Comparison of ENCODE assay signal across 8 mouse cellular contexts in genomic region chr5:122900558-122901171, GRCm38 (mm10). TPM values are rescaled to one million over a fixed set of nuclear protein-coding genes. Genes with fewer than 3 reads are reported as not detected.
A peak's percentile ranks its signal among the peaks of the same experiment; 100 is the strongest.
DNase-seq lines count a peak whose midpoint lies in the region; ATAC-seq and TF ChIP-seq lines count a peak whose summit lies in the region.

No protein-coding gene starts in this region.

- no peak for TF ChIP-seq CTCF in liver, postnatal 0 days (IDR thresholded peaks at IDR 0.05; ENCODE audit: low read depth)

- no peak for DNase-seq in heart, adult 9 months (ENCODE audit: low spot score in 2 of 2)
- peak; percentile 57 for DNase-seq in ES-CJ7 (ENCODE audit: low read depth, low spot score)
- DNase-seq in forebrain, embryonic 14.5 days (ENCODE audit: low spot score) = no peak
- no peak for DNase-seq in liver, postnatal 0 days
- no peak for DNase-seq in adrenal gland, postnatal 10 days
- no peak for DNase-seq in adrenal gland, adult 2 months
- no peak for DNase-seq in kidney, postnatal 10 days

- H3K9me3 ChIP-seq in heart, embryonic 15.5 days (replicated peaks) = no peaks in the 10 kb centered on the region
- H3K9me3 ChIP-seq in forebrain, embryonic 14.5 days (replicated peaks; ENCODE audit: control insufficient read depth, low read length) = no peaks in the 10 kb centered on the region
- H3K9me3 ChIP-seq in liver, postnatal 0 days (ENCODE audit: low read length) = no peaks in the 10 kb centered on the region

- TF ChIP-seq EP300 in liver, postnatal 0 days (IDR thresholded peaks at IDR 0.05; ENCODE audit: low read depth) = no peak

- peak overlapping the region; percentile 94 for H3K27ac ChIP-seq in heart, embryonic 15.5 days
- H3K27ac ChIP-seq in forebrain, embryonic 14.5 days (ENCODE audit: low read depth, low read length) = peak overlapping the region; percentile 95
- peak overlapping the region; percentile 68 for H3K27ac ChIP-seq in liver, postnatal 0 days (ENCODE audit: low read depth)

- H3K4me1 ChIP-seq in heart, embryonic 15.5 days (replicated peaks) = peaks cover 21% of the 10 kb centered on the region
- H3K4me1 ChIP-seq in forebrain, embryonic 14.5 days (ENCODE audit: control insufficient read depth, insufficient read depth, low read length) = peaks cover 21% of the 10 kb centered on the region
- peaks cover 24% of the 10 kb centered on the region for H3K4me1 ChIP-seq in liver, postnatal 0 days (ENCODE audit: insufficient read depth)

- 3% methylated on average over 33 of the region's 33 CpGs for WGBS in heart, embryonic 15.5 days
- 2% methylated on average over 32 of the region's 33 CpGs for WGBS in forebrain, embryonic 14.5 days
- WGBS in liver, postnatal 0 days (ENCODE audit: insufficient replicate concordance) = 5% methylated on average over 29 of the region's 33 CpGs

- H3K4me2 ChIP-seq in heart, embryonic 15.5 days = peak overlapping the region; percentile 72
- H3K4me2 ChIP-seq in forebrain, embryonic 14.5 days (ENCODE audit: low read length) = peak overlapping the region; percentile 77
- peak overlapping the region; percentile 97 for H3K4me2 ChIP-seq in liver, postnatal 0 days (ENCODE audit: low read depth, low read length)

- ATAC-seq in heart, embryonic 15.5 days (replicated peaks; ENCODE audit: insufficient number of reproducible peaks, insufficient read depth, low FRiP score, low read depth) = no peak
- no peak; the same call in 1 of the 2 replicates for ATAC-seq in forebrain, embryonic 14.5 days
- ATAC-seq in liver, postnatal 0 days = peak; percentile 4; the same call in 1 of the 2 replicates

- peak overlapping the region; percentile 82 for H3K4me3 ChIP-seq in heart, embryonic 15.5 days
- H3K4me3 ChIP-seq in forebrain, embryonic 14.5 days (ENCODE audit: low read depth, low read length) = peak overlapping the region; percentile 88
- H3K4me3 ChIP-seq in liver, postnatal 0 days (ENCODE audit: low read depth, low read length) = peak overlapping the region; percentile 82

- no peaks in the 10 kb centered on the region for H3K27me3 ChIP-seq in heart, embryonic 15.5 days
- no peaks in the 10 kb centered on the region for H3K27me3 ChIP-seq in forebrain, embryonic 14.5 days (replicated peaks; ENCODE audit: control insufficient read depth, insufficient read depth, low read length)
- H3K27me3 ChIP-seq in liver, postnatal 0 days (ENCODE audit: insufficient read depth, low read length) = no peaks in the 10 kb centered on the region

- H3K36me3 ChIP-seq in heart, embryonic 15.5 days = no peaks in the 10 kb centered on the region
- H3K36me3 ChIP-seq in forebrain, embryonic 14.5 days (ENCODE audit: control insufficient read depth, insufficient read depth, low read length) = no peaks in the 10 kb centered on the region
- no peaks in the 10 kb centered on the region for H3K36me3 ChIP-seq in liver, postnatal 0 days (replicated peaks; ENCODE audit: insufficient read depth, low read length)

- H3K9ac ChIP-seq in heart, embryonic 15.5 days = peak overlapping the region; percentile 86
- peak overlapping the region; percentile 89 for H3K9ac ChIP-seq in forebrain, embryonic 14.5 days (ENCODE audit: low read length)
- H3K9ac ChIP-seq in liver, postnatal 0 days (replicated peaks) = peak overlapping the region; percentile 84

RNA-seq across cellular contexts. Expression of gene Rnf34, which starts 50.8 kb away (rescaled TPM):
- 28.5 and 28.7 TPM in 2 replicates for polyA plus RNA-seq in heart, embryonic 15.5 days (2015; fragmentation: Nextera tagmentation; extraction: Ambion mirVana)
- polyA plus RNA-seq in forebrain, embryonic 14.5 days (2014; fragmentation: Nextera tagmentation; extraction: Ambion mirVana) = 48.9 and 54.3 TPM in 2 replicates
- polyA plus RNA-seq in liver, postnatal 0 days (2015; fragmentation: Nextera tagmentation; extraction: Ambion mirVana) = 8.0 and 8.3 TPM in 2 replicates
- total RNA-seq in adrenal gland, postnatal 10 days (2021) = 10 to 100 TPM; 20.0 to 20.2 TPM
- total RNA-seq in adrenal gland, adult 2 months (2021) = 10 to 100 TPM; 17.9 to 33.8 TPM
- polyA plus RNA-seq in adrenal gland, adult 2 months (2012; rRNA removed) = 3.7 and 4.4 TPM in 2 replicates
